Mouse (Mus musculus): ENCODE data around the gene Atp6v0e2.

DNA sequence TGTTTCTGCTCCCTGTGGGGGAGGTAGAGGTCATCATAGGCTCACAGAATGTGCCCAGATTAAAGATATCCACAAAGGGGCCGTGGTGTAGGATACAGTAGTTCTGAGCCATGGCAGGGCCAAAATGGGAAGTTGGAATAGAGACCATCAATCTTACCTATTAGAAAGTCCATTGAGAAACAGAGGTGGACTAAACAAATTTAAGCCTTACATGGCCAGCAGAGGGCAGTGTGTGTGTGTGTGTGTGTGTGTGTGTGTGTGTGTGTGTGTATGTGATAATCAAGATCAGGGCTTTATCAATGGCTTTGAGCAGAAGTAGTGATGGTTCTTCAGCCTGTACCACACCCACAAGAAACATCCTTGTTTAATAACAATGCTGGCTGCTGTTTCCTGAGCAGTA lies 8.9 kb downstream of the Atp6v0e2 start:
- TF ChIP-seq CTCF (IDR thresholded peaks at IDR 0.05; ENCODE audit: low read depth) (peak; percentile 65), EP300 (IDR thresholded peaks at IDR 0.05; ENCODE audit: low read depth) (no peak)
